Mouse (Mus musculus) olfactory bulb, adult 2 months (tissue): ENCODE results near the gene Tpte.

ENCODE experiments used
- CTCF ChIP-seq: fragments of 200-500 bp; IDR thresholded peaks from 2 replicates; pipeline ENCODE4 v1.5.1; 2012; ENCODE audit warnings: low read depth, mild to moderate bottlenecking, low read length, moderate library complexity; ENCODE audit not compliant: insufficient read depth
- POLR2A ChIP-seq: fragments of 200-500 bp; IDR thresholded peaks from 2 replicates; pipeline ENCODE4 v1.6.1; 2012; ENCODE audit warnings: mild to moderate bottlenecking, low read depth, low read length, moderate library complexity; ENCODE audit not compliant: insufficient read depth

DNA sequence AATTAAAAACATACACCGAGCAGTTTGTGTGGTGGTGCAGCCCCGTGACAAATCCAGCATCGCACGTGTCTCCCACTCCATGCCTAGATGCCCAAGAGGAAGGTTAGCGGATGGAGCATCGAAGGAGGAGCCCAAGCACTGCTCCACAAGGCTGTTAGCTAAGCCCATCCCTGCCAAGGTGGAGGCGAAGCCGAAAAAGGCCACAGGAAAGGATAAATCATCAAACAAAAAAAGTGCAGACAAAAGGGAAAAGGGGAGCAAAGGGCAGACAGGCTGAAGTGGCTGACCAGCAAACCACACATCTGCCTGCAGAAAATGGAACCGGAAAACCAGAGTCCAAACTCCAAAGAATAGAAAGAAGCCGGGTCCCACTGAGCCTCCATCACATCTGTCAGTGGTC is 23.8 kb downstream of the Tpte start:
- TF ChIP-seq CTCF, result no peak
- TF ChIP-seq POLR2A, result no peak
